ENCODE assay signal across 30 mouse cellular contexts in genomic region chr2:150934659-150935058, GRCm38 (mm10).
"Had no signal": no experiment of that assay in that cellular context is flagged by ENCODE, and none has a peak within 500 bp of the region (broad histone marks: within the 10 kb centered on the region; RNA-seq: fewer than 3 reads in every experiment).

No protein-coding gene starts in this region.

- DNase-seq: left cerebral cortex, postnatal 4 days; liver; liver, embryonic 13.5 days; liver, postnatal 0 days; lung, adult 18-20 months; lung, adult 2 months; lung, embryonic 14.5 days; lung, postnatal 10 days; lung, postnatal 14 days; lung, postnatal 36 days; lung, postnatal 4 days; midbrain, embryonic 14.5 days had no signal

- H3K4me2 ChIP-seq: limb, embryonic 12.5 days; limb, embryonic 13.5 days; limb, embryonic 15.5 days; liver, embryonic 11.5 days; liver, embryonic 12.5 days; liver, embryonic 13.5 days; liver, embryonic 15.5 days; lung, embryonic 14.5 days; lung, embryonic 15.5 days; midbrain, embryonic 12.5 days; midbrain, embryonic 13.5 days; midbrain, embryonic 15.5 days; neural tube, embryonic 12.5 days had no signal

- H3K27me3 ChIP-seq: limb, embryonic 12.5 days; limb, embryonic 13.5 days; limb, embryonic 15.5 days; liver, embryonic 12.5 days; liver, embryonic 13.5 days; liver, embryonic 15.5 days; lung, embryonic 15.5 days; megakaryocyte, embryonic 14.5 days; midbrain, embryonic 12.5 days; midbrain, embryonic 13.5 days; midbrain, embryonic 15.5 days; neural tube, embryonic 12.5 days had no signal

- ATAC-seq: liver, embryonic 12.5 days; liver, postnatal 0 days; lung, postnatal 0 days; midbrain, embryonic 13.5 days; midbrain, embryonic 15.5 days; midbrain, embryonic 16.5 days had no signal

- H3K9me3 ChIP-seq: limb, embryonic 10.5 days; limb, embryonic 12.5 days; limb, embryonic 13.5 days; limb, embryonic 15.5 days; liver, embryonic 12.5 days; liver, embryonic 13.5 days; liver, embryonic 15.5 days; lung, embryonic 15.5 days; megakaryocyte, embryonic 14.5 days; midbrain, embryonic 12.5 days; midbrain, embryonic 13.5 days; midbrain, embryonic 15.5 days; neural tube, embryonic 12.5 days had no signal

- H3K4me1 ChIP-seq: limb, embryonic 10.5 days; limb, embryonic 12.5 days; limb, embryonic 13.5 days; limb, embryonic 15.5 days; liver, embryonic 12.5 days; liver, embryonic 13.5 days; liver, embryonic 15.5 days; lung, embryonic 15.5 days; midbrain, embryonic 12.5 days; midbrain, embryonic 13.5 days; midbrain, embryonic 15.5 days; neural tube, embryonic 12.5 days had no signal

- H3K9ac ChIP-seq: limb, embryonic 12.5 days; limb, embryonic 13.5 days; limb, embryonic 15.5 days; liver, embryonic 12.5 days; liver, embryonic 13.5 days; liver, embryonic 14.5 days; liver, embryonic 15.5 days; liver, postnatal 0 days; lung, embryonic 14.5 days; lung, embryonic 15.5 days; midbrain, embryonic 12.5 days; midbrain, embryonic 13.5 days; midbrain, embryonic 15.5 days; neural tube, embryonic 12.5 days had no signal

- H3K4me3 ChIP-seq: limb, embryonic 10.5 days; limb, embryonic 12.5 days; limb, embryonic 13.5 days; limb, embryonic 15.5 days; liver, embryonic 12.5 days; liver, embryonic 13.5 days; liver, embryonic 15.5 days; lung, embryonic 15.5 days; megakaryocyte, embryonic 14.5 days; midbrain, embryonic 12.5 days; midbrain, embryonic 13.5 days; midbrain, embryonic 15.5 days; myocyte; neural tube, embryonic 12.5 days had no signal

- H3K27ac ChIP-seq: limb, embryonic 10.5 days; limb, embryonic 12.5 days; limb, embryonic 13.5 days; limb, embryonic 15.5 days; liver, embryonic 12.5 days; liver, embryonic 13.5 days; liver, embryonic 14.5 days; liver, embryonic 15.5 days; lung, embryonic 15.5 days; macrophage; midbrain, embryonic 12.5 days; midbrain, embryonic 13.5 days; midbrain, embryonic 15.5 days; neural tube, embryonic 12.5 days had no signal
